Mouse (Mus musculus) liver, postnatal 0 days (tissue): ENCODE measurements around the gene Lipc.

Experiments
- CTCF ChIP-seq: sonication (generic); IDR thresholded peaks from 2 replicates; pipeline ENCODE4 v1.5.1; 2016; ENCODE audit warnings: antibody characterized with exemption, low read depth
- EP300 ChIP-seq: IDR thresholded peaks from 2 replicates; pipeline ENCODE4 v1.6.1; 2016; ENCODE audit warnings: antibody characterized with exemption, low read depth, mild to moderate bottlenecking

DNA sequence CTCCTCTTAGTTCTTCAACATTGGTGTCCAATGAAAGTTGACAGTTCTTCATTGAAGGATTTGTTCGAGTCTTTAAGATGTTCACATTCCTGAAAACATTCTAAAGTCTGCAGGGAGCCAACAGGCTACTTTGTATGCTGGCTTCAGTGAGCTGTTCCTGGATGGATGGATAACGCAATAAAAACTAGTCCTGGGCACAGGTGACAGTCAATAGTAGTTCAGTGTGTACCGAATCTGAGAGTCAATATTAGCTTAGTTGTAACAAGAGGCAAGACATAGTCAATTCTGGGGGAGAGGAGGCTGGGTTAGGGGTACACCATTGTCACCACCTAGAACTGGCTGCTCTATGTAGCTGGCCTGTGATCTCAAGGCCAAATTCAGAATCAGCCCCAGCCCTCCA lies 17.2 kb upstream of the Lipc start:
- TF ChIP-seq CTCF (no peak), EP300 (no peak)
